Mouse (Mus musculus) forebrain, embryonic 12.5 days (tissue): ENCODE data around the gene 1700015G11Rik. TPM values are rescaled to one million over a fixed set of nuclear protein-coding genes. Genes with fewer than 3 reads are reported as not detected.

Source experiments
- polyA plus RNA-seq: library from polyadenylated mRNA; unstranded; fragments of >200 nt; fragmentation: Nextera tagmentation; extraction: Ambion mirVana; gene quantifications from 2 replicates; pipeline ENCODE4 v1.2.1, GENCODE M21; 2016

1700015G11Rik gene
- polyA plus RNA-seq, 1 experiment from 2014 or later, result not detected

Other genes with a start within 250 kb of the 1700015G11Rik start
- gene Gas2, start 153.7 kb downstream of the 1700015G11Rik start, polyA plus RNA-seq, result 29.8 and 30.4 TPM in 2 replicates
- gene Fancf, start 153.5 kb downstream of the 1700015G11Rik start, polyA plus RNA-seq, result 12.4 and 16.8 TPM in 2 replicates
- 19.1 and 21.1 TPM in 2 replicates for gene Svip, start 9.7 kb downstream of the 1700015G11Rik start, polyA plus RNA-seq